In the genomic region with DNA sequence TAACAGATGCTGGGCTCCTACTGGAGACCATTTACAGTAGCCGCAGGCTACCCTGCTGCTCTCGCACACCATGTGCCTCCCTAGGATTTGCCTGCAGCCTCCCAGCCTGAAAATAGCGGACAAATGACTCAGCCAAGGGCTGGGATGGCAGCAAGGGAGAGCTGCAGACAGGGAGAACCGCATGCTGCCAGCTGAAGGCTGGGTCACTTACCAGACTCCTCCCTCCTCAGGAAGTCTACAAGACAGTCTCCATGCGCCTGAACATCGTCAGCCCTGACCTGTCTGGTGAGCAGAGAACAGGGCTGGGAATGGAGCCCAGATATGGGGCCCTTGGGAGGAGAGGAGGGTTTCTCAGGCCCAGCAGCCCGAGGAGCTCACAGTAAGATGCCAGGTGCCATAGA, we compare ENCODE assay signal across 9 mouse cellular contexts. TPM values are rescaled to one million over a fixed set of nuclear protein-coding genes. Genes with fewer than 3 reads are reported as not detected.
DNase-seq lines count a peak whose midpoint lies in the region; ATAC-seq lines count a peak whose summit lies in the region.
"Had no signal": no experiment of that assay in that cellular context is flagged by ENCODE, and none has a peak within 500 bp of the region (broad histone marks: within the 10 kb centered on the region; RNA-seq: fewer than 3 reads in every experiment).

No protein-coding gene starts in this region.

- DNase-seq in lung, postnatal 14 days: no peak
- peak; percentile 64 for DNase-seq in adrenal gland, postnatal 25 days
- DNase-seq in embryo, embryonic 11 days: no peak
- DNase-seq in thymus, adult 18-20 months: no peak
- DNase-seq in spleen, postnatal 4 days (ENCODE audit: low spot score in 2 of 2): no peak

- H3K4me2 ChIP-seq in lung, embryonic 15.5 days: no peak overlapping the region
- no peak overlapping the region for H3K4me2 ChIP-seq in heart, embryonic 12.5 days
- no peak overlapping the region for H3K4me2 ChIP-seq in limb, embryonic 12.5 days

- peaks cover 62% of the 10 kb centered on the region for H3K36me3 ChIP-seq in lung, embryonic 15.5 days
- H3K36me3 ChIP-seq in heart, embryonic 12.5 days: peaks cover 86% of the 10 kb centered on the region
- H3K36me3 ChIP-seq in limb, embryonic 12.5 days: peaks cover 32% of the 10 kb centered on the region

- 33% methylated on average over 7 of the region's 7 CpGs for WGBS in lung, embryonic 15.5 days
- 12% methylated on average over 7 of the region's 7 CpGs for WGBS in heart, embryonic 12.5 days
- WGBS in limb, embryonic 12.5 days: 28% methylated on average over 7 of the region's 7 CpGs

- H3K27ac ChIP-seq in lung, embryonic 15.5 days: peak overlapping the region; percentile 23; the same call in 1 of the 2 replicates
- H3K27ac ChIP-seq in heart, embryonic 12.5 days (ENCODE audit: poor library complexity, severe bottlenecking): peak overlapping the region; percentile 82
- peak overlapping the region; percentile 75 for H3K27ac ChIP-seq in limb, embryonic 12.5 days

- peak; percentile 19; the same call in 1 of the 2 replicates for ATAC-seq in lung, embryonic 15.5 days (ENCODE audit: borderline replicate concordance, extremely low read depth, low FRiP score, low TSS enrichment)
- ATAC-seq in heart, embryonic 12.5 days (ENCODE audit: insufficient number of reproducible peaks, low FRiP score): peak; percentile 29; the same call in 1 of the 2 replicates
- no peak for ATAC-seq in limb, embryonic 12.5 days (ENCODE audit: insufficient number of reproducible peaks, insufficient read depth, low FRiP score, low TSS enrichment, low read depth)

- H3K4me3 ChIP-seq in lung, embryonic 15.5 days: no peak overlapping the region
- H3K4me3 ChIP-seq in heart, embryonic 12.5 days: no peak overlapping the region
- no peak overlapping the region for H3K4me3 ChIP-seq in limb, embryonic 12.5 days (replicated peaks)

- H3K27me3 ChIP-seq in lung, embryonic 15.5 days: no peaks in the 10 kb centered on the region
- no peaks in the 10 kb centered on the region for H3K27me3 ChIP-seq in heart, embryonic 12.5 days (replicated peaks)
- H3K27me3 ChIP-seq in limb, embryonic 12.5 days: no peaks in the 10 kb centered on the region

- no peaks in the 10 kb centered on the region for H3K4me1 ChIP-seq in lung, embryonic 15.5 days
- H3K4me1 ChIP-seq in heart, embryonic 12.5 days (replicated peaks): peaks cover 31% of the 10 kb centered on the region
- peaks cover 18% of the 10 kb centered on the region for H3K4me1 ChIP-seq in limb, embryonic 12.5 days (replicated peaks)

- no peak overlapping the region for H3K9ac ChIP-seq in lung, embryonic 15.5 days
- 0 out of 2 replicates have a peak overlapping the region, but pooled peaks have one; percentile 11 for H3K9ac ChIP-seq in heart, embryonic 12.5 days
- H3K9ac ChIP-seq in limb, embryonic 12.5 days (replicated peaks): peak overlapping the region; percentile 42; the same call in 1 of the 2 replicates

- no peaks in the 10 kb centered on the region for H3K9me3 ChIP-seq in lung, embryonic 15.5 days
- H3K9me3 ChIP-seq in heart, embryonic 12.5 days (replicated peaks): no peaks in the 10 kb centered on the region
- H3K9me3 ChIP-seq in limb, embryonic 12.5 days: 0 out of 2 replicates have a peak, but pooled peaks cover 5% of the 10 kb centered on the region

RNA-seq across cellular contexts. Expression of a gene that starts 23.9 kb away (rescaled TPM):
- 27.9 and 28.6 TPM in 2 replicates for polyA plus RNA-seq in lung, embryonic 15.5 days (2015; fragmentation: Nextera tagmentation; extraction: Ambion mirVana)
- total RNA-seq in adrenal gland, postnatal 25 days (2021): 12.5 and 15.4 TPM in 2 replicates
- 18.7 and 20.3 TPM in 2 replicates for polyA plus RNA-seq in heart, embryonic 12.5 days (2016; fragmentation: Nextera tagmentation; extraction: Ambion mirVana)
- polyA plus RNA-seq in limb, embryonic 12.5 days (2016; fragmentation: Nextera tagmentation; extraction: Ambion mirVana): 31.0 and 32.9 TPM in 2 replicates

RNA-seq across cellular contexts. Expression of a gene that starts 32.8 kb away (rescaled TPM):
- polyA plus RNA-seq in lung, embryonic 15.5 days (2015; fragmentation: Nextera tagmentation; extraction: Ambion mirVana): 89.6 and 98.7 TPM in 2 replicates
- total RNA-seq in adrenal gland, postnatal 25 days (2021): 83.6 and 96.8 TPM in 2 replicates
- polyA plus RNA-seq in heart, embryonic 12.5 days (2016; fragmentation: Nextera tagmentation; extraction: Ambion mirVana): 67.5 and 73.3 TPM in 2 replicates
- polyA plus RNA-seq in limb, embryonic 12.5 days (2016; fragmentation: Nextera tagmentation; extraction: Ambion mirVana): 129 and 136 TPM in 2 replicates

RNA-seq across cellular contexts. Expression of a gene that starts 33.7 kb away (rescaled TPM):
- polyA plus RNA-seq in lung, embryonic 15.5 days (2015; fragmentation: Nextera tagmentation; extraction: Ambion mirVana): 102 and 107 TPM in 2 replicates
- 105 and 106 TPM in 2 replicates for total RNA-seq in adrenal gland, postnatal 25 days (2021)
- polyA plus RNA-seq in heart, embryonic 12.5 days (2016; fragmentation: Nextera tagmentation; extraction: Ambion mirVana): 159 and 168 TPM in 2 replicates
- polyA plus RNA-seq in limb, embryonic 12.5 days (2016; fragmentation: Nextera tagmentation; extraction: Ambion mirVana): 24.7 and 25.7 TPM in 2 replicates
- total RNA-seq: neutrophil, adult 5-6 weeks had no signal

RNA-seq across cellular contexts. Expression of a gene that starts 40.8 kb away (rescaled TPM):
- polyA plus RNA-seq in lung, embryonic 15.5 days (2015; fragmentation: Nextera tagmentation; extraction: Ambion mirVana): 40.5 and 41.4 TPM in 2 replicates
- total RNA-seq in adrenal gland, postnatal 25 days (2021): 14.3 and 23.7 TPM in 2 replicates
- polyA plus RNA-seq in heart, embryonic 12.5 days (2016; fragmentation: Nextera tagmentation; extraction: Ambion mirVana): 35.4 and 36.0 TPM in 2 replicates
- polyA plus RNA-seq in limb, embryonic 12.5 days (2016; fragmentation: Nextera tagmentation; extraction: Ambion mirVana): 17.0 and 17.1 TPM in 2 replicates

RNA-seq across cellular contexts. Expression of a gene that starts 58.5 kb away (rescaled TPM):
- 53.6 and 60.6 TPM in 2 replicates for polyA plus RNA-seq in lung, embryonic 15.5 days (2015; fragmentation: Nextera tagmentation; extraction: Ambion mirVana)
- total RNA-seq in adrenal gland, postnatal 25 days (2021): 43.4 and 61.9 TPM in 2 replicates
- 285 and 294 TPM in 2 replicates for polyA plus RNA-seq in heart, embryonic 12.5 days (2016; fragmentation: Nextera tagmentation; extraction: Ambion mirVana)
- 34.3 and 34.4 TPM in 2 replicates for polyA plus RNA-seq in limb, embryonic 12.5 days (2016; fragmentation: Nextera tagmentation; extraction: Ambion mirVana)
- total RNA-seq: neutrophil, adult 5-6 weeks had no signal

Comparison
In these comparisons a context has a peak if more than half of its experiments do, and no peak if none do; other contexts are left out.
1. H3K27ac ChIP-seq: peak in every context shown above with its lines; median percentile 82 in heart, embryonic 12.5 days; 75 in limb, embryonic 12.5 days; 23 in lung, embryonic 15.5 days.